In genomic region chr2:72728699-72729098, GRCm38 (mm10) we compare ENCODE assay signal across 9 mouse cellular contexts.
A peak's percentile ranks its signal among the peaks of the same experiment; 100 is the strongest.
DNase-seq lines count a peak whose midpoint lies in the region; ATAC-seq lines count a peak whose summit lies in the region.
"Had no signal": no experiment of that assay in that cellular context is flagged by ENCODE, and none has a peak within 500 bp of the region (broad histone marks: within the 10 kb centered on the region; RNA-seq: fewer than 3 reads in every experiment).

No protein-coding gene starts in this region.

- DNase-seq in forebrain, embryonic 14.5 days (ENCODE audit: low spot score) = peak; percentile 70
- DNase-seq in urinary bladder, postnatal 25 days (ENCODE audit: low spot score) = peak; percentile 47
- DNase-seq in urinary bladder, adult 2 months (ENCODE audit: low spot score) = no peak
- DNase-seq in cerebellum, postnatal 25 days = peak; percentile 41 to 67
- DNase-seq in heart, postnatal 4 days = peak; percentile 77
- peak; percentile 62 for DNase-seq in limb, embryonic 11.5 days (ENCODE audit: low spot score)
- DNase-seq in right cerebral cortex, postnatal 14 days = peak; percentile 49

- no peak overlapping the region for H3K4me3 ChIP-seq in forebrain, embryonic 14.5 days (ENCODE audit: low read depth, low read length)
- no peak overlapping the region for H3K4me3 ChIP-seq in forebrain, embryonic 16.5 days (replicated peaks; ENCODE audit: low read length)
- no peak overlapping the region for H3K4me3 ChIP-seq in limb, embryonic 11.5 days (ENCODE audit: low read depth, low read length)
- H3K4me3 ChIP-seq: neural tube, embryonic 12.5 days had no signal

- no peak for ATAC-seq in forebrain, embryonic 14.5 days
- ATAC-seq in forebrain, embryonic 16.5 days = no peak
- no peak for ATAC-seq in limb, embryonic 11.5 days (ENCODE audit: insufficient number of reproducible peaks, low FRiP score, low TSS enrichment, low read depth)

- no peak overlapping the region for H3K9ac ChIP-seq in forebrain, embryonic 14.5 days (ENCODE audit: low read length)
- no peak overlapping the region for H3K9ac ChIP-seq in forebrain, embryonic 16.5 days (replicated peaks; ENCODE audit: low read depth, low read length)
- no peak overlapping the region for H3K9ac ChIP-seq in limb, embryonic 11.5 days (ENCODE audit: low read length)
- H3K9ac ChIP-seq: neural tube, embryonic 12.5 days had no signal

- WGBS in forebrain, embryonic 14.5 days = 47% methylated on average over 3 of the region's 3 CpGs
- 49% methylated on average over 3 of the region's 3 CpGs for WGBS in forebrain, embryonic 16.5 days
- WGBS in limb, embryonic 11.5 days = 55% methylated on average over 3 of the region's 3 CpGs

- no peak overlapping the region for H3K4me2 ChIP-seq in forebrain, embryonic 14.5 days (ENCODE audit: low read length)
- H3K4me2 ChIP-seq in forebrain, embryonic 16.5 days (ENCODE audit: low read length) = no peak overlapping the region
- H3K4me2 ChIP-seq in limb, embryonic 11.5 days (ENCODE audit: low read depth, severe bottlenecking) = no peak overlapping the region
- H3K4me2 ChIP-seq: neural tube, embryonic 12.5 days had no signal

- no peak overlapping the region for H3K27ac ChIP-seq in forebrain, embryonic 14.5 days (ENCODE audit: low read depth, low read length)
- H3K27ac ChIP-seq in forebrain, embryonic 16.5 days (ENCODE audit: low read length) = no peak overlapping the region
- H3K27ac ChIP-seq in limb, embryonic 11.5 days (replicated peaks; ENCODE audit: low read depth, low read length) = no peak overlapping the region
- H3K27ac ChIP-seq: neural tube, embryonic 12.5 days had no signal

- no peaks in the 10 kb centered on the region for H3K4me1 ChIP-seq in forebrain, embryonic 14.5 days (ENCODE audit: control insufficient read depth, insufficient read depth, low read length)
- no peaks in the 10 kb centered on the region for H3K4me1 ChIP-seq in forebrain, embryonic 16.5 days (replicated peaks; ENCODE audit: control insufficient read depth, insufficient read depth, low read length)
- H3K4me1 ChIP-seq in limb, embryonic 11.5 days (ENCODE audit: control insufficient read depth, insufficient read depth, low read length) = no peaks in the 10 kb centered on the region
- H3K4me1 ChIP-seq: neural tube, embryonic 12.5 days had no signal

- H3K27me3 ChIP-seq in forebrain, embryonic 14.5 days (replicated peaks; ENCODE audit: control insufficient read depth, insufficient read depth, low read length) = no peaks in the 10 kb centered on the region
- no peaks in the 10 kb centered on the region for H3K27me3 ChIP-seq in forebrain, embryonic 16.5 days (replicated peaks; ENCODE audit: control insufficient read depth, insufficient read depth, low read length)
- no peaks in the 10 kb centered on the region for H3K27me3 ChIP-seq in limb, embryonic 11.5 days (ENCODE audit: control insufficient read depth, insufficient read depth, low read length)

- H3K36me3 ChIP-seq in forebrain, embryonic 14.5 days (ENCODE audit: control insufficient read depth, insufficient read depth, low read length) = no peaks in the 10 kb centered on the region
- H3K36me3 ChIP-seq in forebrain, embryonic 16.5 days (ENCODE audit: control insufficient read depth, insufficient read depth) = no peaks in the 10 kb centered on the region
- no peaks in the 10 kb centered on the region for H3K36me3 ChIP-seq in limb, embryonic 11.5 days (ENCODE audit: control insufficient read depth, insufficient read depth, low read length)
- H3K36me3 ChIP-seq: neural tube, embryonic 12.5 days had no signal

- no peaks in the 10 kb centered on the region for H3K9me3 ChIP-seq in forebrain, embryonic 14.5 days (replicated peaks; ENCODE audit: control insufficient read depth, low read length)
- H3K9me3 ChIP-seq in forebrain, embryonic 16.5 days (ENCODE audit: control insufficient read depth, low read length) = no peaks in the 10 kb centered on the region
- no peaks in the 10 kb centered on the region for H3K9me3 ChIP-seq in limb, embryonic 11.5 days (ENCODE audit: control insufficient read depth, low read length)
- H3K9me3 ChIP-seq: neural tube, embryonic 12.5 days had no signal
